Mouse (Mus musculus) myocyte (in vitro differentiated cells): Measurements from ENCODE around the gene Lix1.

ENCODE experiments used
- E2F4 ChIP-seq: IDR thresholded peaks from one replicate; pipeline ENCODE4 v1.6.1; 2011; ENCODE audit warnings: mild to moderate bottlenecking, control low read depth, moderate library complexity; ENCODE audit not compliant: insufficient read depth
- MYOG ChIP-seq, 3 experiments: IDR thresholded peaks; one replicate each; pipeline ENCODE4 v1.6.1; 2011; ENCODE audit warnings: control low read depth in 2 of 3, low read depth in 2 of 3, mild to moderate bottlenecking in 2 of 3; ENCODE audit not compliant: insufficient read length in 2 of 3, control insufficient read depth in 1 of 3, insufficient read depth in 1 of 3
- POLR2A ChIP-seq: IDR thresholded peaks from one replicate; pipeline ENCODE4 v1.6.1; 2011; ENCODE audit warnings: low read depth, mild to moderate bottlenecking, control low read depth, moderate library complexity; ENCODE audit not compliant: insufficient read length
- POLR2AphosphoS2 ChIP-seq: IDR thresholded peaks from one replicate; pipeline ENCODE4 v1.6.1; 2011; ENCODE audit warnings: low read depth, control low read depth; ENCODE audit not compliant: insufficient read length
- TCF12 ChIP-seq: IDR thresholded peaks from one replicate; pipeline ENCODE4 v1.6.1; 2011; ENCODE audit warnings: mild to moderate bottlenecking, control low read depth; ENCODE audit not compliant: poor library complexity, insufficient read depth, severe bottlenecking
- TCF3 ChIP-seq: IDR thresholded peaks from one replicate; pipeline ENCODE4 v1.6.1; 2011; ENCODE audit warnings: low read depth, control low read depth; ENCODE audit not compliant: insufficient read length

- TF ChIP-seq POLR2A, result no peak
- no peak for TF ChIP-seq POLR2AphosphoS2
- TF ChIP-seq E2F4, result no peak
- no peak for TF ChIP-seq MYOG (IDR thresholded peaks at IDR 0.05; ENCODE audit: control insufficient read depth in 1 of 3, insufficient read depth in 1 of 3, insufficient read length in 2 of 3, low read depth in 2 of 3)
- TF ChIP-seq TCF3, result no peak
- no peak for TF ChIP-seq TCF12
Observed at GRCm38 (mm10) chr17:17506677-17507076, 104.2 kb downstream of the Lix1 start.
